Mouse (Mus musculus): ENCODE data around the gene Nbeal2.
A peak's percentile ranks its signal among the peaks of the same experiment; 100 is the strongest.

The Nbeal2 gene

GRCm38 (mm10) chr9:110676492-110676911 lies 22.5 kb upstream of the Nbeal2 start:
- DNase-seq (ENCODE audit: low spot score in 2 of 2): peak in 1 of 2 experiments; percentile 59

GRCm38 (mm10) chr9:110673107-110673752 lies 19.3 kb upstream of the Nbeal2 start:
- DNase-seq (ENCODE audit: low spot score in 2 of 2): peak in 1 of 2 experiments; percentile 66

GRCm38 (mm10) chr9:110672462-110673106 lies 18.6 kb upstream of the Nbeal2 start:
- DNase-seq (ENCODE audit: low spot score in 2 of 2): peak in 1 of 2 experiments; percentile 27

GRCm38 (mm10) chr9:110669785-110670184 lies 15.8 kb upstream of the Nbeal2 start:
- no peak for DNase-seq (ENCODE audit: low spot score in 2 of 2)

GRCm38 (mm10) chr9:110668601-110669293 lies 14.8 kb upstream of the Nbeal2 start:
- no peak for DNase-seq (ENCODE audit: low spot score in 2 of 2)

- no peak for DNase-seq (ENCODE audit: low spot score in 2 of 2)
These were observed 13.4 kb upstream of the Nbeal2 start for GRCm38 (mm10) chr9:110667219-110667836.

GRCm38 (mm10) chr9:110666374-110666773 lies 12.4 kb upstream of the Nbeal2 start:
- DNase-seq (ENCODE audit: low spot score in 2 of 2): no peak

GRCm38 (mm10) chr9:110665912-110666311 lies 12.0 kb upstream of the Nbeal2 start:
- DNase-seq (ENCODE audit: low spot score in 2 of 2): peak; percentile 67 to 70

GRCm38 (mm10) chr9:110662844-110663243 lies 8.9 kb upstream of the Nbeal2 start:
- no peak for DNase-seq (ENCODE audit: low spot score in 2 of 2)

GRCm38 (mm10) chr9:110660856-110661612 lies 7.1 kb upstream of the Nbeal2 start:
- no peak for DNase-seq (ENCODE audit: low spot score in 2 of 2)

- no peak for DNase-seq (ENCODE audit: low spot score in 2 of 2)
These were observed 6.2 kb upstream of the Nbeal2 start for GRCm38 (mm10) chr9:110660208-110660607.

- DNase-seq (ENCODE audit: low spot score in 2 of 2): no peak
These were observed 5.6 kb upstream of the Nbeal2 start for GRCm38 (mm10) chr9:110659521-110659920.

- DNase-seq (ENCODE audit: low spot score in 2 of 2): peak in 1 of 2 experiments; percentile 77
These were observed 3.6 kb upstream of the Nbeal2 start for GRCm38 (mm10) chr9:110657474-110658078.

GRCm38 (mm10) chr9:110656249-110657221 lies 2.6 kb upstream of the Nbeal2 start, which contains the start of gene Ccdc12:
Ccdc12 (plus strand) TSS chr9:110656503.
- DNase-seq (ENCODE audit: low spot score in 2 of 2): peak; percentile 98

- no peak for DNase-seq (ENCODE audit: low spot score in 2 of 2)
These were observed 1.7 kb upstream of the Nbeal2 start for GRCm38 (mm10) chr9:110655651-110656007.

GRCm38 (mm10) chr9:110654726-110655650 lies 1.0 kb upstream of the Nbeal2 start:
- DNase-seq (ENCODE audit: low spot score in 2 of 2): no peak

- DNase-seq (ENCODE audit: low spot score in 2 of 2): no peak
These were observed 852 bp downstream of the Nbeal2 start for GRCm38 (mm10) chr9:110652963-110653654.

Measured in heart, adult 9 months (tissue).